Mouse (Mus musculus) left cerebral cortex, adult 18-20 months (tissue): ENCODE data around the gene Morf4l2. TPM values are rescaled to one million over a fixed set of nuclear protein-coding genes. Genes with fewer than 3 reads are reported as not detected.
"Not testable (repeated sequence)": the region's sequence is repeated elsewhere in the genome, so short reads cannot be mapped to it uniquely, and the experiment has no call there.

ENCODE experiments used
- DNase-seq, 2 experiments: peaks; one replicate each; pipeline ENCODE4 v3.0.0; 2021 to 2022; ENCODE audit warnings: low spot score in 2 of 2, mixed read lengths in 1 of 2
- total RNA-seq, 2 experiments: library from RNA; stranded (reverse); gene quantifications; 2 replicates each; pipeline ENCODE4 v1.2.3; 2021

Gene Morf4l2
- total RNA-seq, 2 experiments from 2014 or later, result 320 to 331 TPM

DNA sequence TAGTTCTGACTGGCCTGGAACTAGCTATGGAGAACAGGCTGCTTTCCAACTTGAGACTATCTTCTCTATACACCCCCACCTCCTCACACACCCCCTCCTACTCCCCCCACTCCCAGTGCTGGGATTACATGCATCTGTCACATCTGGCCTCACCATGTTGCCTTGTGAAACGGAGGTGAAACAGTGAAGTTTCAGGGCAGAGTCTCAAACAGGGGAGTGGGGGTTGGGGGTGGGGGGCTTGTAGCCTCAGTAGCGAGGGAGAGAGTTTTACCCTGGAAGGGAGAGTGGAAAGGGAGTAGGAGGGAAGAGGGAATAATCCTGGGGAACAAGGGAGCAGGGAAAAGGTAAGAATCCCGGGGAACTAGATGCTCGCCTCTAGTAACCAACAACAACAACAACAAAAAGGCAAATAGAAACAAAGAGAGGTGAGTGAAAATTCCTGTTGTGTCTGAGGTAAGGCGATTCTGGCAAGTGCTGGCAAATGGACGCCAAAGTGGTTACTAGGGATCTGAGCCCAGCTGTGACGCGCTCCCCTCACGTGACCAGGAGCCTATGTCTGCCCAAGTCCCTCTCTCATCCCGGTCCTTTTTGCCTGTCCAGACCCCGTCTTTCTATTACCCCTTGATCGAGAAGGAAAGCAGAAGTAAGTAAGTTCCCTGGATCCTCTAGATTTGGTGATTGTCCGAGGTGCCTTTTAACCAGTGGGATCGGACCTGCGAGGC lies 35.9 kb downstream of the Morf4l2 start, which contains the start of gene Tceal1:
Tceal1 (plus strand) TSS at position 537 of the 722 bp plus-strand sequence.
- peak; percentile 55 to 67 for DNase-seq

DNA sequence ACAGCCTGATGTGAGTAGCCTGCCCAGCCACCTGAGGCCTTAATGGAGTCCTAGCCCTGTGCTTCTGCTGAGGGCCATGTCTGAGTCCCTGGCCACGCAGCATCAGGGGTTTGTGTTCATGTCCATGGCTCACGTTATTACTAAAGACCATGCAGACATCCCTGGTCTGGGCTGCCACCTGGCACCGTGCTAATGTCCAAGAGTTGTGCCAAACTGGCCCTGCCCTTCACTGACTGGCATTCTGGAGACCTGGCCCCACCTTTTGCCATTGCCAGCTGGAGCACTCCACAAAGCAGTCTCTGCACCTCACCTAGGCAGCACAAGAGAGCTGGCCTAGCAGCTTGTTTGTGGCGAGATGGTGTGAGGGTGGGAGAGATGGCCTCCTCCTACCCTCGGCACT lies 50.3 kb downstream of the Morf4l2 start:
- no peak for DNase-seq

DNA sequence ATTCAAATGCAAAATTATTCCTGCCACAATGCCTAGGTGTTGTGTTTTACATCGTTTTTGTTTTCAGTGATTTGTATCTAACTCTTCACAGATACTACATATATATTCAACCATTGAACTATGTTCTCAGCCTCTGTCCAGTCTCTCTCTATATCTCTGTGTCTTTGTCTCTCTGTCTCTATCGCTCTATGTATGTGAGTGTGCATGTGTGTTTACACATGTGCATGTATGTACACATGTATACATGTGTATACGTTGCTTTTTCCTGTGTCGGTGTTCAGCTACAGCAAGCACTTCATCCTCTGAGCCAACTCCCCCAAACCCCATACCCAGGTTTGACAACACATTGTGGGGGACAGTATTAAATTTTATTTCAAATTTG lies 51.2 kb downstream of the Morf4l2 start:
- DNase-seq, result no peak

GRCm38 (mm10) chrX:136691606-136692293 lies 51.7 kb downstream of the Morf4l2 start:
- not testable (repeated sequence) for DNase-seq

Other genes starting within 250 kb of the Morf4l2 start
- gene Kir3dl1, start 225.7 kb downstream of the Morf4l2 start, total RNA-seq, result not detected
- gene Kir3dl2, start 199.6 kb downstream of the Morf4l2 start, total RNA-seq, result under 1 TPM; 0.19 to 0.35 TPM
- gene Tceal3, start 152.8 kb downstream of the Morf4l2 start, total RNA-seq, result 100 to 1,000 TPM; 162 to 171 TPM
- gene Tceal1, start 35.7 kb downstream of the Morf4l2 start, total RNA-seq, result 10 to 100 TPM; 15.1 to 16.0 TPM
- gene Glra4, start 36.5 kb upstream of the Morf4l2 start, total RNA-seq, result not detected
- gene Plp1, start 79.0 kb upstream of the Morf4l2 start, total RNA-seq, result 100 to 1,000 TPM; 310 to 451 TPM
- 10 to 100 TPM; 16.4 to 20.9 TPM for gene Rab9b, start 125.1 kb upstream of the Morf4l2 start, total RNA-seq
- gene H2bfm, start 183.6 kb upstream of the Morf4l2 start, total RNA-seq, result not detected
- gene Tmsb15b2, start 231.8 kb upstream of the Morf4l2 start, total RNA-seq, result 10 to 100 TPM; 14.5 to 18.9 TPM
- 1 to 10 TPM; 1.2 to 4.0 TPM for gene Tmsb15l, start 233.2 kb upstream of the Morf4l2 start, total RNA-seq
- gene Tmsb15b1, start 233.2 kb upstream of the Morf4l2 start, total RNA-seq, result 10 to 100 TPM in 1 of 2 experiments, 1 to 10 TPM in 1; 5.1 to 13.6 TPM
- 100 to 1,000 TPM; 273 to 298 TPM for gene Zcchc18, start 249.5 kb upstream of the Morf4l2 start, total RNA-seq